Mouse (Mus musculus) liver, adult 2 months (tissue): ENCODE results near the gene Bcl9l.

Experiments used
- CTCF ChIP-seq: fragments of 200-500 bp; IDR thresholded peaks from 2 replicates; pipeline ENCODE4 v1.5.1; 2011; ENCODE audit warnings: low read depth, low read length, control low read depth
- POLR2A ChIP-seq: fragments of 200-500 bp; IDR thresholded peaks from 2 replicates; pipeline ENCODE4 v1.6.1; 2011; ENCODE audit warnings: low read length, control low read depth; ENCODE audit not compliant: insufficient read depth; ENCODE audit errors: extremely low read depth

- TF ChIP-seq POLR2A, result no peak
- TF ChIP-seq CTCF, result no peak
Measured at GRCm38 (mm10) chr9:44478229-44478921, 4.2 kb upstream of the Bcl9l start.
